Mouse (Mus musculus) embryonic facial prominence, embryonic 13.5 days (tissue): ENCODE measurements around the gene Lpp. TPM values are rescaled to one million over a fixed set of nuclear protein-coding genes. Genes with fewer than 3 reads are reported as not detected.
A peak's percentile ranks its signal among the peaks of the same experiment; 100 is the strongest.

Source experiments
- ATAC-seq: fragments of 200-750 bp; cut with Nextera tagmentation; 2 replicates; pipeline ENCODE4 v1.8.0; 2017; ENCODE audit warnings: low read depth; ENCODE audit not compliant: insufficient number of reproducible peaks, insufficient read depth, low FRiP score, low TSS enrichment
- H3K27ac ChIP-seq: fragments of 300-500 bp; sonication (generic); 2 replicates; pipeline ENCODE4 v1.5.1; 2015; ENCODE audit warnings: moderate library complexity, mild to moderate bottlenecking, inconsistent platforms
- H3K27me3 ChIP-seq: fragments of 300-500 bp; sonication (generic); 2 replicates; pipeline ENCODE4 v1.6.1; 2015; ENCODE audit warnings: mild to moderate bottlenecking, inconsistent platforms
- H3K36me3 ChIP-seq: fragments of 300-500 bp; sonication (generic); 2 replicates; pipeline ENCODE4 v1.6.1; 2015; ENCODE audit warnings: mild to moderate bottlenecking, inconsistent platforms
- H3K4me1 ChIP-seq: fragments of 300-500 bp; sonication (generic); 2 replicates; pipeline ENCODE4 v1.6.1; 2015; ENCODE audit warnings: inconsistent platforms
- H3K4me2 ChIP-seq: fragments of 300-500 bp; sonication (generic); 2 replicates; pipeline ENCODE4 v1.6.1; 2015; ENCODE audit warnings: moderate library complexity, mild to moderate bottlenecking, inconsistent platforms
- H3K4me3 ChIP-seq: fragments of 300-500 bp; sonication (generic); 2 replicates; pipeline ENCODE4 v1.5.1; 2015; ENCODE audit warnings: mild to moderate bottlenecking, inconsistent platforms
- H3K9ac ChIP-seq: fragments of 300-500 bp; sonication (generic); 2 replicates; pipeline ENCODE4 v1.6.1; 2015; ENCODE audit warnings: mild to moderate bottlenecking, inconsistent platforms
- H3K9me3 ChIP-seq: fragments of 300-500 bp; sonication (generic); 2 replicates; pipeline ENCODE4 v1.6.1; 2016; ENCODE audit warnings: inconsistent platforms
- WGBS: fragments of 180-500 bp; shearing (Covaris S2); methylation state at CpG from one replicate; pipeline ENCODE4 v1.1.7; 2015; ENCODE audit warnings: mixed read lengths; 5-methylcytosine and 5-hydroxymethylcytosine counted together
- polyA plus RNA-seq: library from polyadenylated mRNA; unstranded; fragments of >200 nt; fragmentation: Nextera tagmentation; extraction: Ambion mirVana; gene quantifications from 2 replicates; pipeline ENCODE4 v1.2.1, GENCODE M21; 2015

Gene Lpp
- polyA plus RNA-seq, 1 experiment from 2014 or later = 49.3 TPM

GRCm38 (mm10) chr16:24453536-24453935, 60.2 kb downstream of the Lpp start:
- ATAC-seq = no peak
- H3K27ac ChIP-seq = no peak overlapping the region
- WGBS = 81% methylated on average over 4 of the region's 4 CpGs
- H3K4me3 ChIP-seq = no peak overlapping the region
- H3K4me1 ChIP-seq = peaks cover 48% of the 10 kb centered on the region
- H3K9ac ChIP-seq = no peak overlapping the region
- H3K4me2 ChIP-seq = no peak overlapping the region
- H3K36me3 ChIP-seq = peaks cover 12% of the 10 kb centered on the region
- H3K9me3 ChIP-seq = no peaks in the 10 kb centered on the region
- H3K27me3 ChIP-seq = no peaks in the 10 kb centered on the region

- Histone ChIP-seq H3K4me3 (no peak overlapping the region), H3K4me2 (0 out of 2 replicates have a peak overlapping the region, but pooled peaks have one; percentile 3), H3K36me3 (peaks cover 18% of the 10 kb centered on the region), H3K27ac (no peak overlapping the region; the same call in 1 of the 2 replicates), H3K27me3 (no peaks in the 10 kb centered on the region), H3K4me1 (peaks cover 41% of the 10 kb centered on the region), H3K9ac (no peak overlapping the region), H3K9me3 (no peaks in the 10 kb centered on the region)
- 8% methylated on average over 4 of the region's 4 CpGs for WGBS
- no peak for ATAC-seq
These were observed 61.2 kb downstream of the Lpp start for GRCm38 (mm10) chr16:24454493-24454892.

GRCm38 (mm10) chr16:24455361-24455855, 62.1 kb downstream of the Lpp start:
- 45% methylated on average over 3 of the region's 3 CpGs for WGBS
- Histone ChIP-seq H3K4me2 (no peak overlapping the region), H3K36me3 (peaks cover 18% of the 10 kb centered on the region), H3K4me3 (no peak overlapping the region), H3K4me1 (peaks cover 32% of the 10 kb centered on the region), H3K9ac (no peak overlapping the region), H3K27me3 (no peaks in the 10 kb centered on the region), H3K27ac (no peak overlapping the region), H3K9me3 (no peaks in the 10 kb centered on the region)
- ATAC-seq = no peak

- peaks cover 7% of the 10 kb centered on the region for H3K36me3 ChIP-seq
- no peak overlapping the region for H3K9ac ChIP-seq
- no peaks in the 10 kb centered on the region for H3K9me3 ChIP-seq
- H3K27ac ChIP-seq = no peak overlapping the region
- no peaks in the 10 kb centered on the region for H3K4me1 ChIP-seq
- no peak for ATAC-seq
- H3K4me2 ChIP-seq = no peak overlapping the region
- no peaks in the 10 kb centered on the region for H3K27me3 ChIP-seq
- no peak overlapping the region for H3K4me3 ChIP-seq
- 93% methylated on average over 2 of the region's 2 CpGs for WGBS
These were observed 70.5 kb downstream of the Lpp start for GRCm38 (mm10) chr16:24463842-24464241.

GRCm38 (mm10) chr16:24464436-24464835, 71.1 kb downstream of the Lpp start:
- Histone ChIP-seq H3K4me1 (no peaks in the 10 kb centered on the region), H3K4me3 (no peak overlapping the region), H3K27ac (no peak overlapping the region), H3K36me3 (peaks cover 3% of the 10 kb centered on the region; the same call in 1 of the 2 replicates), H3K27me3 (no peaks in the 10 kb centered on the region), H3K4me2 (no peak overlapping the region), H3K9ac (no peak overlapping the region), H3K9me3 (no peaks in the 10 kb centered on the region)
- ATAC-seq = no peak
- 68% methylated on average over 5 of the region's 5 CpGs for WGBS

- Histone ChIP-seq H3K4me3 (no peak overlapping the region), H3K27ac (no peak overlapping the region), H3K4me1 (no peaks in the 10 kb centered on the region), H3K36me3 (peaks cover 3% of the 10 kb centered on the region; the same call in 1 of the 2 replicates), H3K27me3 (no peaks in the 10 kb centered on the region), H3K9ac (no peak overlapping the region), H3K9me3 (no peaks in the 10 kb centered on the region), H3K4me2 (no peak overlapping the region)
- ATAC-seq = no peak
- WGBS = 96% methylated on average over 5 of the region's 5 CpGs
These were observed 72.3 kb downstream of the Lpp start for GRCm38 (mm10) chr16:24465633-24466032.

- 0 out of 2 replicates have a peak, but pooled peaks cover 4% of the 10 kb centered on the region for H3K36me3 ChIP-seq
- H3K9ac ChIP-seq = no peak overlapping the region
- H3K4me3 ChIP-seq = no peak overlapping the region
- no peaks in the 10 kb centered on the region for H3K4me1 ChIP-seq
- H3K4me2 ChIP-seq = no peak overlapping the region
- no peak overlapping the region for H3K27ac ChIP-seq
- no peaks in the 10 kb centered on the region for H3K27me3 ChIP-seq
- WGBS = 73% methylated on average over 17 of the region's 17 CpGs
- H3K9me3 ChIP-seq = no peaks in the 10 kb centered on the region
- ATAC-seq = no peak
These were observed 74.4 kb downstream of the Lpp start for GRCm38 (mm10) chr16:24467544-24468290.

- no peak for ATAC-seq
- WGBS = 82% methylated on average over 3 of the region's 3 CpGs
These were observed 76.0 kb downstream of the Lpp start for GRCm38 (mm10) chr16:24469313-24469712.

GRCm38 (mm10) chr16:24470601-24471000, 77.3 kb downstream of the Lpp start:
- WGBS = 80% methylated on average over 1 of the region's 1 CpGs
- no peak overlapping the region for H3K27ac ChIP-seq

More at GRCm38 (mm10) chr16:24469313-24469712, 76.0 kb downstream of the Lpp start:
- Histone ChIP-seq H3K4me3 (no peak overlapping the region), H3K27ac (no peak overlapping the region), H3K36me3 (0 out of 2 replicates have a peak, but pooled peaks cover 4% of the 10 kb centered on the region), H3K4me2 (no peak overlapping the region), H3K4me1 (no peaks in the 10 kb centered on the region), H3K9ac (no peak overlapping the region), H3K27me3 (no peaks in the 10 kb centered on the region), H3K9me3 (no peaks in the 10 kb centered on the region)

GRCm38 (mm10) chr16:24471029-24471428, 77.7 kb downstream of the Lpp start:
- 0 out of 2 replicates have a peak, but pooled peaks cover 4% of the 10 kb centered on the region for H3K36me3 ChIP-seq
- H3K4me1 ChIP-seq = peaks cover 10% of the 10 kb centered on the region
- no peak for ATAC-seq
- WGBS = 85% methylated on average over 4 of the region's 4 CpGs
- no peak overlapping the region for H3K4me2 ChIP-seq
- no peak overlapping the region for H3K9ac ChIP-seq
- H3K4me3 ChIP-seq = no peak overlapping the region
- H3K27ac ChIP-seq = no peak overlapping the region
- no peaks in the 10 kb centered on the region for H3K9me3 ChIP-seq
- H3K27me3 ChIP-seq = no peaks in the 10 kb centered on the region

More at GRCm38 (mm10) chr16:24470601-24471000, 77.3 kb downstream of the Lpp start:
- Histone ChIP-seq H3K9me3 (no peaks in the 10 kb centered on the region), H3K4me3 (no peak overlapping the region), H3K4me1 (peaks cover 5% of the 10 kb centered on the region), H3K27me3 (no peaks in the 10 kb centered on the region), H3K9ac (no peak overlapping the region), H3K4me2 (no peak overlapping the region), H3K36me3 (0 out of 2 replicates have a peak, but pooled peaks cover 4% of the 10 kb centered on the region)
- no peak for ATAC-seq

GRCm38 (mm10) chr16:24471801-24472200, 78.5 kb downstream of the Lpp start:
- 84% methylated on average over 1 of the region's 1 CpGs for WGBS
- Histone ChIP-seq H3K27me3 (no peaks in the 10 kb centered on the region), H3K4me2 (no peak overlapping the region), H3K4me1 (peaks cover 17% of the 10 kb centered on the region), H3K9ac (no peak overlapping the region), H3K36me3 (0 out of 2 replicates have a peak, but pooled peaks cover 4% of the 10 kb centered on the region), H3K9me3 (no peaks in the 10 kb centered on the region), H3K27ac (no peak overlapping the region), H3K4me3 (no peak overlapping the region)
- ATAC-seq = no peak

GRCm38 (mm10) chr16:24473966-24474365, 80.7 kb downstream of the Lpp start:
- H3K27ac ChIP-seq = no peak overlapping the region
- peaks cover 24% of the 10 kb centered on the region for H3K4me1 ChIP-seq
- no peaks in the 10 kb centered on the region for H3K9me3 ChIP-seq
- no peak overlapping the region for H3K9ac ChIP-seq
- ATAC-seq = no peak
- H3K4me3 ChIP-seq = no peak overlapping the region
- H3K4me2 ChIP-seq = no peak overlapping the region
- H3K27me3 ChIP-seq = no peaks in the 10 kb centered on the region
- H3K36me3 ChIP-seq = 0 out of 2 replicates have a peak, but pooled peaks cover 4% of the 10 kb centered on the region
- WGBS = 69% methylated on average over 3 of the region's 3 CpGs
